Mouse (Mus musculus): Measurements from ENCODE around the gene Gm8247.
"Not testable (repeated sequence)": the region's sequence is repeated elsewhere in the genome, so short reads cannot be mapped to it uniquely, and the experiment has no call there.

The Gm8247 gene

GRCm38 (mm10) chr14:44582853-44583252 lies at the start of gene Gm8247:
Gene Gm8247 (plus strand): TSS chr14:44583153.
- DNase-seq (ENCODE audit: low spot score in 2 of 2) = not testable (repeated sequence)

DNA sequence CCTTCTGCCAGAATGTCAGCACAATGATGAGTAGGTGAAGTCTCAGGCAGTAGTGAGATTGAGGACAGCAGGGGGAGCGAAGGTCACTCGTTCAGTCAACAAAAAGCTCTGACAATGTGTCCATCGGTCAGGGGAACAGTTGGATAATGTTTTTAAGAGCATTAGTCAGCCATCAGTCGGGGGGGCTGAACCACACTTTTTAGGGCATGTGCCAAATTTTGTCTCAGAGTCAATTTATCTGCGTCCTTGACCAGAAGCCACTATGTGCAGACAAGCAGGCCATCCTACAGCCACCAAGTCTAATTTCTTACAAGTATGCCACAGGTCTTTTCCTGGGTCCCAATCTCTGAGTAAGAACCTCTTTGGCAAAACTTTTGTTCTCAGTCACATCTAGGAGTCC lies 35.0 kb upstream of the Gm8247 start:
- DNase-seq (ENCODE audit: low spot score in 2 of 2) = not testable (repeated sequence)

DNA sequence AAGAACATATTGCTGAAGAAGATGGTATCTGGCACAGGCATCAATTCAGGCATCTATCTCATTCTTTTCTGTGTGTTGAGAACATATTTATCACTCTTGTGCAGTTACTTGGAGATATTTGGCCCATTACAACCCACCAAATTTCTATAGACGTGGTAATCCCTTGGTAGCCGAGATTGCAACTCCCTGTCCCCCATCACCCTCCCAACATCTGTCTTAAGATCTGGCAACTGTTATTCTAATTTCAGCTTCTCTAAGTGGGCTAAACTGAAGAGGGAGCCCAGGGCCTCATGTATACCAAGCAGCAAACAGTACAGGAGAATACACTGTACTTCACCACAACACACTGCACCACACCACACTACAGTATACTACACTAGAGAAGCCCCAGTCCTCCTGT lies 8.8 kb downstream of the Gm8247 start:
- DNase-seq (ENCODE audit: low spot score in 2 of 2) = not testable (repeated sequence)

- DNase-seq (ENCODE audit: low spot score in 2 of 2) = not testable (repeated sequence)
These were observed 44.8 kb downstream of the Gm8247 start, which contains the start of gene Gm5624 for GRCm38 (mm10) chr14:44627737-44628136. Gene Gm5624 (minus strand): TSS chr14:44627938.

All from right cerebral cortex, postnatal 10 days (tissue).